Mouse (Mus musculus) urinary bladder, adult 2 months (tissue): Measurements from ENCODE around the gene Atf7ip2. TPM values are rescaled to one million over a fixed set of nuclear protein-coding genes. Genes with fewer than 3 reads are reported as not detected.

Experiments
- DNase-seq: peaks from one replicate; pipeline ENCODE4 v3.0.0; 2022; ENCODE audit warnings: low spot score
- polyA plus RNA-seq: library from polyadenylated mRNA; depleted of rRNA; stranded (reverse); fragments of >200 nt; gene quantifications from 2 replicates; pipeline ENCODE4 v1.2.3, GENCODE M21; 2012; rRNA removed

Atf7ip2 gene
- polyA plus RNA-seq, 1 experiment = 0.03 TPM

DNA sequence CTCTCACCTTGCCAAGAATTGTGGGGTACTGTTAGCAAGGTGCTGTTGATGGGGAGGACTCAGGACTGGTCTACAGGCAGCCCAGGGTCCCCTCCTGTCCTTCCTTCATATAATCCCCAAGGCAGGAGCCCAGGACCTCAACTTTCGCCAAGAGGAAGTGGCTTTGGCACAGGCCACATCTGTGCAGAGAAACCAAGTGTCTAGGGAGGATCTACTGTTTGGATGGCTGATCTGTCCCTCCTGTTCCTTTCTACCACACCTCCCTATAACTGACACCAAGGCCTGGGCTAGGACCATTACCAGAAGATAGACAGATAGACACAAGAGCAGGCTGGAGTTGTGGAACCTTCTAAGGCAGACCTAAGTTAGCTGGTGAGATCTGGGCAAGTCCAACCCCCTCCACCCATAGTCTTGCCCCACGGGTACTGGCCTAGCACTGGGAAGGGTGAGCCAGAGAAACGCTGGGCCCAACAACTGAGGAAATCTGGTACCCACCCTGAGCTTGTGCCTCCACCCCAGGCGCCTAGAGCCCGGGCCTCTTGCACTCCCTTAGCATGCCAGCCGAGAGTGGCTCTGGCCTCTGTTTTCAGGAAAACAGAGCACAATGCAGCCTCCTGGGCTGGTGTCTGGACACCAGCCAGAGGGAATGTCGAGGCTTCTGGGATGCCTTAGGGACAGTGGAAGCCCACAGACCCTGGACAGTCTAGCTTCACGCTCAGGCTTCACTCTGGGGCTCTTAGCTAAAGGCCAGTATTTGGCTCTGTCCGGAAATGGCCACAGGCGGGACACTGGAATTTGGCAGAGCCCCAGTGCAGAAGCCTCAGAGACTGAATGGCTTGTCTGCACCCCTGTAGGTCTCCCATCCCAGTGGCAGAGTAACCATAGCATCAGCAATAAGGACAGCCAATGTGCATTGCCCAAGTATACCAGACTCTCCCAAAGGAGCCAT is 105.5 kb downstream of the Atf7ip2 start:
- no peak for DNase-seq

GRCm38 (mm10) chr16:10299637-10300036 is 107.1 kb downstream of the Atf7ip2 start:
- no peak for DNase-seq

- DNase-seq = no peak
These were observed 108.0 kb downstream of the Atf7ip2 start for GRCm38 (mm10) chr16:10300231-10301186.

Other genes starting within 250 kb of the Atf7ip2 start
- 0.06 and 0.09 TPM in 2 replicates for gene Grin2a, start 197.2 kb upstream of the Atf7ip2 start, polyA plus RNA-seq
- 0.31 and 0.63 TPM in 2 replicates for gene Rpl39l, start 22.5 kb upstream of the Atf7ip2 start, polyA plus RNA-seq
- gene Emp2, start 121.3 kb downstream of the Atf7ip2 start, polyA plus RNA-seq = 87.9 and 90.7 TPM in 2 replicates
- gene Tekt5, start 202.8 kb downstream of the Atf7ip2 start, polyA plus RNA-seq = 1.3 and 1.4 TPM in 2 replicates
- gene Nubp1, start 219.2 kb downstream of the Atf7ip2 start, polyA plus RNA-seq = 24.2 and 31.7 TPM in 2 replicates